Mouse (Mus musculus) intestine, embryonic 14.5 days (tissue): Measurements from ENCODE around the gene Gpr174. TPM values are rescaled to one million over a fixed set of nuclear protein-coding genes. Genes with fewer than 3 reads are reported as not detected.

Experiments
- ATAC-seq: fragments of 200-750 bp; cut with Nextera tagmentation; replicated peaks from 2 replicates; pipeline ENCODE4 v1.8.0; 2017; ENCODE audit warnings: low read depth, moderate number of reproducible peaks, moderate TSS enrichment, moderate library complexity; ENCODE audit not compliant: low FRiP score, low TSS enrichment
- DNase-seq: peaks from one replicate; pipeline ENCODE4 v3.0.0-alpha.2; 2018; ENCODE audit warnings: low spot score
- H3K27ac ChIP-seq: fragments of 300-500 bp; sonication (generic); 2 replicates; pipeline ENCODE4 v1.5.1; 2014; ENCODE audit warnings: low read depth, mild to moderate bottlenecking, control low read depth
- H3K27me3 ChIP-seq: fragments of 300-500 bp; sonication (generic); replicated peaks from 2 replicates; pipeline ENCODE4 v1.6.1; 2014; ENCODE audit warnings: low read length, control low read depth; ENCODE audit not compliant: control insufficient read depth, insufficient read depth
- H3K36me3 ChIP-seq: fragments of 300-500 bp; sonication (generic); 2 replicates; pipeline ENCODE4 v1.6.1; 2014; ENCODE audit warnings: low read length, control low read depth; ENCODE audit not compliant: control insufficient read depth, insufficient read depth
- H3K4me1 ChIP-seq: fragments of 300-500 bp; sonication (generic); replicated peaks from 2 replicates; pipeline ENCODE4 v1.6.1; 2014; ENCODE audit warnings: low read length, control low read depth, mixed read lengths; ENCODE audit not compliant: control insufficient read depth, insufficient read depth
- H3K4me2 ChIP-seq: fragments of 300-500 bp; sonication (generic); 2 replicates; pipeline ENCODE4 v1.6.1; 2014; ENCODE audit warnings: low read length
- H3K4me3 ChIP-seq: fragments of 300-500 bp; sonication (generic); 2 replicates; pipeline ENCODE4 v1.5.1; 2014; ENCODE audit warnings: low read depth, low read length, control low read depth, mixed read lengths
- H3K9ac ChIP-seq: fragments of 300-500 bp; sonication (generic); 2 replicates; pipeline ENCODE4 v1.6.1; 2014; ENCODE audit warnings: mild to moderate bottlenecking, low read length
- H3K9me3 ChIP-seq: fragments of 300-500 bp; sonication (generic); 2 replicates; pipeline ENCODE4 v1.6.1; 2016; ENCODE audit warnings: low read length, control low read depth; ENCODE audit not compliant: control insufficient read depth
- WGBS: fragments of 180-500 bp; shearing (Covaris S2); extraction: QIAGEN DNeasy Blood & Tissue Kit; methylation state at CpG from one replicate; pipeline ENCODE4 v1.1.7; 2014; 5-methylcytosine and 5-hydroxymethylcytosine counted together
- polyA plus RNA-seq: library from polyadenylated mRNA; unstranded; fragments of >200 nt; fragmentation: Nextera tagmentation; extraction: Ambion mirVana; gene quantifications from 2 replicates; pipeline ENCODE4 v1.2.1, GENCODE M21; 2014

Gene Gpr174
- 0.08 TPM in 1 of 2 replicates, not detected in the other for polyA plus RNA-seq

DNA sequence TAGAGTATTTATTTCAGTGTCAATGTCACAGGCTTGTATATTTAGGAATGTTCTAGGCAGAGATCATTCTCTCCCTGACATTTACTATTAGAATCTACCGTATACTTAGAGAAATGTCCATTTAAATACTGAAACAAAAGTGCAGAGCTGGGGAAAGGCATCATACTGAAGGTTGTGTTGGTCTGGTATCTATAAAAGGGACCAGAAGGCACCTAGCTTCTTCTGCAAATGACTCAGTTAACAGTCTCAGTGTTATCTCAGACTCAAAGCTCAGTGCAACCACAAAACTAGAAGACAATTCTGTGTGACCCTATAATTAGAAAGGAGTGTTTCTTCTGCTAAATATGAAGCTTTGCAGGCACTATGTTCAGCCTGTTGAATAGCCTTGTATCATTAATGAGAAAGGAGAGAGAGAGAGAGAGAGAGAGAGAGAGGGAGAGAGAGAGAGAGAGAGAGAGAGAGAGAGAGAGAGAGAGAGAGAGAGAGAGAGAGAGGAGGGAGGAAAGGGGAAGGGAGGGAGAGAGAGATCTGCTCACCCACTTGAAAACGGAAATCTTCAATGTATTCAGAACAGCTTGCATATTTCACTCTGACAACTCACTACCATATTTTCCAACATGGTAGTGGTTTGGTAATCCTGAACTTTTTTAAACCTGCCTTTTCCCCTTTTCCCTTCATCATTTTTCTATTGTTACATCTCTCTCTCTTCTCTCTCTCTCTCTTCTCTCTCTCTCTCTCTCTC lies at the start of gene Gpr174:
TSS of gene Gpr174 (plus strand) at position 393 of the 742 bp plus-strand sequence.
- no peak within 1 kb of the TSS for H3K4me2 ChIP-seq
- H3K27ac ChIP-seq = no peak within 1 kb of the TSS
- WGBS = 55% methylated on average over 2 of the region's 2 CpGs
- no peaks in the 10 kb centered on the region for H3K4me1 ChIP-seq
- H3K27me3 ChIP-seq = no peaks in the 10 kb centered on the region
- no peak within 1 kb of the TSS for H3K9ac ChIP-seq
- H3K36me3 ChIP-seq = no peaks in the 10 kb centered on the region
- no peak within 1 kb of the TSS for H3K4me3 ChIP-seq
- ATAC-seq (no peak), DNase-seq (no peak)
- H3K9me3 ChIP-seq = no peaks in the 10 kb centered on the region

DNA sequence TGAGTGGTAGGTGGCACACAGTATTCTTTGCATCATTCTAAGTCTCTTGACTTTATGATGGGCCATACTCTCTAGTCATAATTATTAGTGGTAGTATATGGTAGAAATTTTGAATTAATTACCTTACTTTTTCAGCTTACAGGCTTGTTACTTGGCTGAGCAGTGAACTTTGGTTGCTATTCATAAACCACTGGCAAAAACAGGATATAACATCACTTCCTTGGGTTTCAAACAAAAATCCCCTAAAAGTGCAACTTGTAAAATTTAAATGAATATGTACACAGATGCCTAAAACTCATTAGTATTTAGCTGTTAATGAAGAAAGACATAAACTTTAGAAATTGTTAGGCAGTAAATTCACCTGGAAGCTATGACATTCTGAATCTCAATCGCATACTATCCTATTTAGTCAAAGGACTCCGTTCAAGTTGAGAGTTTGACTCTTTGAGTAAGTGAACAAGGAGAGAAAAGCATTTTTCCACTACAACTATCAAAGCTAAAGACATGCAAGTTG lies 38.0 kb upstream of the Gpr174 start:
- Histone ChIP-seq H3K9me3 (no peaks in the 10 kb centered on the region), H3K4me2 (no peak overlapping the region), H3K4me1 (no peaks in the 10 kb centered on the region), H3K27me3 (no peaks in the 10 kb centered on the region), H3K27ac (no peak overlapping the region), H3K4me3 (no peak overlapping the region), H3K36me3 (no peaks in the 10 kb centered on the region), H3K9ac (no peak overlapping the region)
- DNase-seq = no peak
- 85% methylated on average over 2 of the region's 2 CpGs for WGBS
- ATAC-seq = no peak

DNA sequence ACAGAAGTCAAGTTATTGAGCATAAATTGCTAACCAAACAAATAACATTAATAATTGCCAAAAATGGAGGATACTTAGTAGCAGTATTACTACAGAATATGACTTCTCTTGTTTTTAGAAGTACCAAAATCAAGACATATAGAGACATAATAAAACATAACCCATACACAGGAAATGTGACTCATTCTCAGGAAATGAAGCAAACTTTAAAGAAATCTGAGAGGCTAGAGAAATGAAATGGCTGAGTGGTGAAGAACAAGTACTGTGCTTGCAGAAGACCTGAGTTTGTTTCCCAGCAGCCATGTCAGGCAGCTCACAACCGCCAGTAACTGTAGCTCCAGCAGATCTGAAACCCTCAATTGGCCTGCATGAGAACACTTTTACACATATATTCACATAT lies 30.8 kb upstream of the Gpr174 start:
- 58% methylated on average over 1 of the region's 1 CpGs for WGBS
- no peaks in the 10 kb centered on the region for H3K4me1 ChIP-seq

DNA sequence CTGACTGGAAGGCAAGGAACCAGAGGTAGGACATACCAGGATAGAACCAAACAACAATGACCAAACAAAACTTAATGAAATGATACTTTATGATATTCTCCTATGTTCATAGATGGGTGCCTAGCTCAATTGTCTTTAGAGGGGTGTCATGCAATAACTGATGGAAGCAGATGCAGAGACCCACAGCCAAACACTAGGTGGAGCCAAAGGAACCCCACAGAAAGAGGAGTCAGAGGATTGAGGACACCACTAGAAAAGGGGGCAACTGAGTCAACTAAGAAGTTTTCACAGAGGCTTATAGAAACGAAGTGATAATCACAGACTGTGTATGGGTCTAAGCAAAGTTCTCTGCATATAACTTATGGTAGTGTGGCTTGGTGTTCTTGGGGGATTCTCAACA lies 24.5 kb upstream of the Gpr174 start:
- no peak overlapping the region for H3K27ac ChIP-seq
- no peaks in the 10 kb centered on the region for H3K36me3 ChIP-seq
- no peak overlapping the region for H3K4me2 ChIP-seq
- no peak overlapping the region for H3K9ac ChIP-seq
- no peaks in the 10 kb centered on the region for H3K27me3 ChIP-seq
- no peak for DNase-seq
- H3K9me3 ChIP-seq = no peaks in the 10 kb centered on the region
- H3K4me1 ChIP-seq = no peaks in the 10 kb centered on the region
- 69% methylated on average over 1 of the region's 1 CpGs for WGBS
- H3K4me3 ChIP-seq = no peak overlapping the region
- ATAC-seq = no peak

More for the DNA sequence above, 30.8 kb upstream of the Gpr174 start:
- no peak overlapping the region for H3K4me3 ChIP-seq
- ATAC-seq (no peak), DNase-seq (no peak)
- no peaks in the 10 kb centered on the region for H3K27me3 ChIP-seq
- H3K9ac ChIP-seq = no peak overlapping the region
- H3K4me2 ChIP-seq = no peak overlapping the region
- H3K36me3 ChIP-seq = no peaks in the 10 kb centered on the region
- H3K9me3 ChIP-seq = no peaks in the 10 kb centered on the region
- no peak overlapping the region for H3K27ac ChIP-seq

DNA sequence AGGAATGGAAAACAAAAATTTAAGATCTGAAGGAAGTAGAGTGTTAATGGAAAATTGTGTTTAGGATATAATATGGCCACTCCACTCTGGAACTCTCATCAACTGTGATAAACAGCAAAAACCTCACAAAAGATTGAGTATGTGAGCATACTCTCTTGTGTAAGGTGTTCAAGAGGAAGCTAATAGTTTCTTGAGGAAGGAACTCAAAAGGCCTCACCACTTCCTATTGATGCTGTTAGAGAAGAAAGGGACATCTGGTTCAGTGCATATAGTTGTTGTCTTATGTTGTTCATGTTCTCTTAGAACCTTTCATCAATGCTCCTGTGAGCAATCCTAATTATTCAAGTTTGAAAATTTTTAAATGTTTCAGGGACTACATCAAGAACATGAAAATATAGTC lies 21.0 kb upstream of the Gpr174 start:
- no peaks in the 10 kb centered on the region for H3K9me3 ChIP-seq
- H3K4me2 ChIP-seq = no peak overlapping the region
- no peaks in the 10 kb centered on the region for H3K27me3 ChIP-seq
- H3K27ac ChIP-seq = no peak overlapping the region
- H3K4me1 ChIP-seq = no peaks in the 10 kb centered on the region
- no peak overlapping the region for H3K9ac ChIP-seq
- no peaks in the 10 kb centered on the region for H3K36me3 ChIP-seq
- DNase-seq (no peak), ATAC-seq (no peak)
- H3K4me3 ChIP-seq = no peak overlapping the region

DNA sequence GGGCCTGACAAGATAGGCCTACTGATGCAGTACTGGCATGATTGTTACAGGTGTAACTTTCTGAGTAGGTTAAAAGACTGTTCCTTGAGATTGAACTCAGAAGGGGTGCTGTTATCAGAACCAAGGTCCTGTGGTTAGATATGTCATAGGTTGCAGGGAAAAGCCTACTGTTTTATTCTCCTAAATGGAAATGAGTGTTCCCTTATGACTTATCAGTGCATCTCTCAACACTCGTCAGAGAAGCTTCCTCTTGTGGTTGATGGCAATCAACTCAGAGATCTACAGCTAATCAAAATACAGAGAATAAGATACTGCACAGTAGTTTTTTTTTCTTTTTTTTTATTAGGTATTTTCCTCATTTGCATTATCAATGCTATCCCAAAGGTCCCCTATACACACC lies 19.2 kb upstream of the Gpr174 start:
- WGBS = 80% methylated on average over 1 of the region's 1 CpGs
- Histone ChIP-seq H3K27ac (no peak overlapping the region), H3K9me3 (no peaks in the 10 kb centered on the region), H3K4me2 (no peak overlapping the region), H3K36me3 (no peaks in the 10 kb centered on the region), H3K27me3 (no peaks in the 10 kb centered on the region), H3K9ac (no peak overlapping the region), H3K4me1 (no peaks in the 10 kb centered on the region), H3K4me3 (no peak overlapping the region)
- no peak for DNase-seq
- ATAC-seq = no peak

DNA sequence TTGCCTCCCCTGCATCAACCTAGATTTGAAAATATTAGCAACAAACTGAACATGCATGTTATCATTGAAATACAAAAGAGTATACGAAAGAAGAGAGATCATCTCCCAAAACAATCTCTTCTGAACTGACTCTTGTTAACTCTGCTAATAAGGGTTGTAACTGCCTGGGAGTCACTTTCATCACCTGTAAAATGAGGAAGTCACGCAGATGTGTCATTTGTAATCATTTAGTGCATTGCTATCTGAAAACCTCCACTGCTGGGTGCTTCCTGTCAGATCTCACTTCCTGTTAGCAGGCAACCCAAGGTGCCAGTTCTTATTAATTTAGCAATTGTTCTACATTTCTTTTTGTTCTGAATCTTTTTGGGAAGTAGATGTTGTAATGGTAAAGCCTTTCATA lies 5.3 kb upstream of the Gpr174 start:
- WGBS = 83% methylated on average over 2 of the region's 2 CpGs
- no peaks in the 10 kb centered on the region for H3K9me3 ChIP-seq
- H3K36me3 ChIP-seq = no peaks in the 10 kb centered on the region
- H3K9ac ChIP-seq = no peak overlapping the region
- H3K4me2 ChIP-seq = no peak overlapping the region
- H3K4me3 ChIP-seq = no peak overlapping the region
- H3K27me3 ChIP-seq = no peaks in the 10 kb centered on the region
- H3K27ac ChIP-seq = no peak overlapping the region
- DNase-seq (no peak), ATAC-seq (no peak)
- H3K4me1 ChIP-seq = no peaks in the 10 kb centered on the region

DNA sequence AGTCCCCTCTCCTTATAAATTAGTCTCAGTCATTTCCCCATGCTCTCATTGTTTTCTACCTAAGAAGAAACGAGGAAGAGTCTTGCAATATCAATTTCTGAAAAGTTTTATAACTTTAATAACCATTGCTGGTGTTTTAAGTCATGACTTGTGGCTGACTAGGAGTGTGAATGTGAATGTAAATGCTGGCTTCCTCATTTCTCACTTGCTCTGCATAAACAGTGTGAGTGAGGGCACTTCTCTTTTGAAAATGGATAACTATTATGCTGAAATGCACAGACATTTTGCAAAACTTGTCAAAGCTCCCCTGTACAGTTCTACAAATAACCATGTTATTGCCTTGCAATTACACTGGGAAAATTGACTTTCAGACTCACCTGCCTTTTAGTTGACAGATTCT lies 8.9 kb downstream of the Gpr174 start:
- WGBS = 40% methylated on average over 1 of the region's 1 CpGs

DNA sequence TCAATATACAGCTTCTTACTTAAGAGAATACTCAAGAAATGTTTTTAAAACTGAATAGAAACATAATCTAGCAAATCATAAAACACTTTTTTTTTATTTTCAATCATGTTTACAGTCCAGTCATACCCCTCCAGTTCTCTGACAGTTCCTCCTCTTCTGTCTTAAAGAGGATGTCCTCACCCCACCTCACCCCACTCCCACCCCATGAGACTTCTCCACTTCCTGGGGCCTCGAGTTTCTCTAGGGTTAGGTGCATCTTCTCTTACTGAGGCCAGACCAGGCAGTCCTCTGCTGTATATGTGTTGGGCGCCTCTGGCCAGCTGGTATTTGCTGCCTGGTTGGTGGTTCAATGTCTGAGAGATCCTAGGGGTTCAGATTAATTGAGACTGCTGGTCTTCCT lies 21.9 kb downstream of the Gpr174 start:
- H3K9me3 ChIP-seq = no peaks in the 10 kb centered on the region
- ATAC-seq = no peak
- H3K4me3 ChIP-seq = no peak overlapping the region
- no peaks in the 10 kb centered on the region for H3K36me3 ChIP-seq
- H3K9ac ChIP-seq = no peak overlapping the region
- no peaks in the 10 kb centered on the region for H3K27me3 ChIP-seq
- no peak overlapping the region for H3K4me2 ChIP-seq
- H3K4me1 ChIP-seq = no peaks in the 10 kb centered on the region
- 67% methylated on average over 2 of the region's 2 CpGs for WGBS
- no peak overlapping the region for H3K27ac ChIP-seq
- DNase-seq = no peak

More for the DNA sequence above, 8.9 kb downstream of the Gpr174 start:
- Histone ChIP-seq H3K4me2 (no peak overlapping the region), H3K36me3 (no peaks in the 10 kb centered on the region), H3K27me3 (no peaks in the 10 kb centered on the region), H3K4me3 (no peak overlapping the region), H3K9ac (no peak overlapping the region), H3K27ac (no peak overlapping the region), H3K9me3 (no peaks in the 10 kb centered on the region), H3K4me1 (no peaks in the 10 kb centered on the region)
- ATAC-seq (no peak), DNase-seq (no peak)
